Mouse (Mus musculus): Measurements from ENCODE around the gene Nfyc.

DNA sequence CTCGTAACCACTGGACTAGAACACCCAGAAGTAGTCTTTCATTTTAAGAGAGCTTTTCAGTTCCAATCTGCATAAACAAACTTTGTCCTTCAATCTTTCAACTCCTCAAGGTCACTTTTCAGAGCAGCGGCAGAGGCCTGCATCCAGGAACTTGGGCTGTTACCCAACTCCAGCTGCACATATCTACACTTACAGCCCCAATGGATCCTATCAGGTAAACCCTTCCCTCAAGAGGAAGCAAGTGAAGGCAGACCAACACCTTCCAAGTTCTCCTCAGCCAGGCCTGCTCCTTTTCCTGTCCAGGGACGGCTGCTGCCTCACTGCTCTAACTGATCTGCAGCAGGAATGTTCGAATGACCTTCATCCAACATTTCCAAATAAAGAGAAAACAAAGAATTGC lies 17.2 kb downstream of the Nfyc start:
- TF ChIP-seq CTCF (IDR thresholded peaks at IDR 0.05; ENCODE audit: low read depth): no peak
- TF ChIP-seq EP300 (IDR thresholded peaks at IDR 0.05; ENCODE audit: low read depth): no peak

All from liver, embryonic 14.5 days (tissue).